Mouse (Mus musculus) lung, postnatal 0 days (tissue): ENCODE data around the gene Metap1.

Experiments used
- CTCF ChIP-seq: IDR thresholded peaks from 2 replicates; pipeline ENCODE4 v1.5.1; 2016; ENCODE audit warnings: antibody characterized with exemption, mild to moderate bottlenecking
- EP300 ChIP-seq: IDR thresholded peaks from 2 replicates; pipeline ENCODE4 v1.6.1; 2016; ENCODE audit warnings: antibody characterized with exemption, mild to moderate bottlenecking, control low read depth

- TF ChIP-seq CTCF (no peak), EP300 (no peak)
These were observed 30.9 kb downstream of the Metap1 start for GRCm38 (mm10) chr3:138458441-138458840.
